Mouse (Mus musculus): ENCODE results near the gene Kcnk10. TPM values are rescaled to one million over a fixed set of nuclear protein-coding genes. Genes with fewer than 3 reads are reported as not detected.

Kcnk10 gene
- polyA plus RNA-seq, 1 experiment = 0.01 TPM

DNA sequence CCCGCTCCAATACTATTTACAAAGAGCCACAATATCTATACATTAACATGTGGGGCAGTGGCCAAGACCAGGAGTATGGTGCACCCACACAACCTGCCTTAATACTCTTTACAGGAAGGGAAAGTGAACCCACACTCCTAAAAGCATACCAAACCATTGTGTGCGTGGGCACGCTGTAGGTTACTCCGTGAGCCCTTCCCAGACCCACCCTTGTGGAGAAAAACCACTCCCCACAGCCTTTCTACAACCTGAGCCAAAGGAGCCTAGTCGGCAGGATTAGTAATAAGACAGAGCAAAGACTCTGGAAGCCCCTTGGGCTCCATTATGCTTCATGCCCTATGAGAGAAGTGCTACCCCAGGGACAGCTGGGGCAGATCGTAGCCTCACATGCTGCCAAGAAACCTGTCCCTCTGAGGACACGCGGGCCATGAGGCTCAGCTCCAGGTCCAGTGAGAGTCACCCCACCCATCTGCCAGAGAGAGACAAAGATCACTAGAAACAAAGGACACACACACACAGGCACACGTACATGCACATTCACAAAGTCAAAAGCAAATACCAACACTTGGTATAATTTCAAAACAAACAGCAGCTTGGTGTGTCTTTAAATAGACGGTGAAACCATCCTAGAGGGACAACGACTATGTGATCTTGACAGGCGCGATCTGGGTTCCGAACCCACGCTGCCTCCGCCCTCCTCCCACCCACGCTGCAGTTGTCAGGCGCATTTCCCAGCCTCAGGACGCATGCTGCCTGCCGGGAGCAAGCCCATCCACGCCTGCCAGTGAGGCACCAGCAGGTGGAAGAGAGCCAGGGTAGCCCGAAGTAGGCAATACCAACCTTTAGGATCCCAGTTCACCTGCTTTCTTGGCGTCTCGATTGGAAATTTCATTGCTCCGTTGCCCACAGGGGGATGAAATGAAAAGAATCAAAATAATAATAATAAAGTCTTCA is 4.5 kb downstream of the Kcnk10 start:
- 19% methylated on average over 25 of the region's 25 CpGs for WGBS
- no peak for DNase-seq
- Histone ChIP-seq H3K4me3 (replicated peaks; ENCODE audit: extremely low read depth, low read depth, low read length) (no peak overlapping the region), H3K4me1 (ENCODE audit: control insufficient read depth, insufficient read depth, low read length) (no peaks in the 10 kb centered on the region)
- no peak for TF ChIP-seq CTCF (IDR thresholded peaks at IDR 0.05; ENCODE audit: insufficient read depth, low read length)

GRCm38 (mm10) chr12:98571896-98572680 is 6.0 kb downstream of the Kcnk10 start:
- DNase-seq = no peak
- no peak for TF ChIP-seq CTCF (IDR thresholded peaks at IDR 0.05; ENCODE audit: insufficient read depth, low read length)
- TF ChIP-seq POLR2A (IDR thresholded peaks at IDR 0.05; ENCODE audit: borderline replicate concordance, extremely low read depth, low read depth, low read length) = no peak

GRCm38 (mm10) chr12:98569380-98569779 is 8.7 kb downstream of the Kcnk10 start:
- H3K4me1 ChIP-seq (ENCODE audit: control insufficient read depth, insufficient read depth, low read length) = no peaks in the 10 kb centered on the region
- H3K4me3 ChIP-seq (replicated peaks; ENCODE audit: extremely low read depth, low read depth, low read length) = no peak overlapping the region
- no peak for TF ChIP-seq POLR2A (IDR thresholded peaks at IDR 0.05; ENCODE audit: borderline replicate concordance, extremely low read depth, low read depth, low read length)
- TF ChIP-seq CTCF (IDR thresholded peaks at IDR 0.05; ENCODE audit: insufficient read depth, low read length) = no peak
- WGBS = 49% methylated on average over 6 of the region's 6 CpGs
- no peak for DNase-seq

More at GRCm38 (mm10) chr12:98571896-98572680, 6.0 kb downstream of the Kcnk10 start:
- 42% methylated on average over 8 of the region's 8 CpGs for WGBS
- Histone ChIP-seq H3K4me3 (replicated peaks; ENCODE audit: extremely low read depth, low read depth, low read length) (no peak overlapping the region), H3K4me1 (ENCODE audit: control insufficient read depth, insufficient read depth, low read length) (no peaks in the 10 kb centered on the region)

DNA sequence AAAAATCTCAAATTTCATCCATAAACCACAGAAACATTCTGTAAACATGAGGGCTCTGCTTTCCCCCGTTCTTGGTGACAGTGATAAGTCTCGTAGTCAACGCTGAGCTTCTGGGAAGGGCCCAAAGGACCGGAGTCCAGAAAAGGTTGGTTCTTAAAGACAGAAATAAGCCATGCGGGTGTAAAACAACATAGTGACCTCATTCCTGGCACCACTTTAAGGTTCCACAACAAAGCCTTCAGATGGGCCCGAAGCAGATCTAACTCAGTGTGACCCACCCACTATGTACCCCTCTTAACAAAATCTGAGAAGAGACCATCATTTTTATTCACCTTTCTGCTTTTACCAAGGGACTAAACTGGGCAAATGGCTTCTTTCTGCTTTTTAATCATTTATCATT is 10.2 kb downstream of the Kcnk10 start:
- no peaks in the 10 kb centered on the region for H3K4me1 ChIP-seq (ENCODE audit: control insufficient read depth, insufficient read depth, low read length)
- 72% methylated on average over 6 of the region's 6 CpGs for WGBS
- TF ChIP-seq CTCF (IDR thresholded peaks at IDR 0.05; ENCODE audit: insufficient read depth, low read length) (no peak), POLR2A (IDR thresholded peaks at IDR 0.05; ENCODE audit: borderline replicate concordance, extremely low read depth, low read depth, low read length) (no peak)
- DNase-seq = no peak
- H3K4me3 ChIP-seq (replicated peaks; ENCODE audit: extremely low read depth, low read depth, low read length) = no peak overlapping the region

- TF ChIP-seq POLR2A (IDR thresholded peaks at IDR 0.05; ENCODE audit: borderline replicate concordance, extremely low read depth, low read depth, low read length) (no peak), CTCF (IDR thresholded peaks at IDR 0.05; ENCODE audit: insufficient read depth, low read length) (no peak)
- DNase-seq = no peak
- Histone ChIP-seq H3K4me1 (ENCODE audit: control insufficient read depth, insufficient read depth, low read length) (no peaks in the 10 kb centered on the region), H3K4me3 (replicated peaks; ENCODE audit: extremely low read depth, low read depth, low read length) (no peak overlapping the region)
- 85% methylated on average over 3 of the region's 3 CpGs for WGBS
Observed at GRCm38 (mm10) chr12:98564383-98564782, 13.7 kb downstream of the Kcnk10 start.

DNA sequence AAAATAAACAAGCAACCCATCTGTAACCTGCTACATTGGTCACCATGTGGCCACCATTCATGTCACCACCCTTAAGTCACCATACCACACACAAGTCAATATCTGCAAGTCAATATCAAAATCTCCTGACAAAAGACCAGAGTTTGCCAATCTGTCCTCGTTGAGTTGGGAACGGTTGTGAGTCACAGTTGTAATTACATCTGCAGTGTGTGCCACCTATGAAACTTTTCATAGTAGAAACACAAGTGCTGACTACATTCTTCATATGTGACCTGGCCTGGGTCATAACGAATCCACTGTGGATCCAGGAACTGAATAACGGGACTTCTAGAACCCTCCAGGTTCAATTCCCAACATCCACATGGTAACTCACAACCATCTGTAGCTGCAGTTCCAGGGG is 14.8 kb downstream of the Kcnk10 start:
- no peak for TF ChIP-seq CTCF (IDR thresholded peaks at IDR 0.05; ENCODE audit: insufficient read depth, low read length)
- no peak for TF ChIP-seq POLR2A (IDR thresholded peaks at IDR 0.05; ENCODE audit: borderline replicate concordance, extremely low read depth, low read depth, low read length)
- no peaks in the 10 kb centered on the region for H3K4me1 ChIP-seq (ENCODE audit: control insufficient read depth, insufficient read depth, low read length)
- no peak for DNase-seq
- H3K4me3 ChIP-seq (replicated peaks; ENCODE audit: extremely low read depth, low read depth, low read length) = no peak overlapping the region
- WGBS = 79% methylated on average over 4 of the region's 4 CpGs

DNA sequence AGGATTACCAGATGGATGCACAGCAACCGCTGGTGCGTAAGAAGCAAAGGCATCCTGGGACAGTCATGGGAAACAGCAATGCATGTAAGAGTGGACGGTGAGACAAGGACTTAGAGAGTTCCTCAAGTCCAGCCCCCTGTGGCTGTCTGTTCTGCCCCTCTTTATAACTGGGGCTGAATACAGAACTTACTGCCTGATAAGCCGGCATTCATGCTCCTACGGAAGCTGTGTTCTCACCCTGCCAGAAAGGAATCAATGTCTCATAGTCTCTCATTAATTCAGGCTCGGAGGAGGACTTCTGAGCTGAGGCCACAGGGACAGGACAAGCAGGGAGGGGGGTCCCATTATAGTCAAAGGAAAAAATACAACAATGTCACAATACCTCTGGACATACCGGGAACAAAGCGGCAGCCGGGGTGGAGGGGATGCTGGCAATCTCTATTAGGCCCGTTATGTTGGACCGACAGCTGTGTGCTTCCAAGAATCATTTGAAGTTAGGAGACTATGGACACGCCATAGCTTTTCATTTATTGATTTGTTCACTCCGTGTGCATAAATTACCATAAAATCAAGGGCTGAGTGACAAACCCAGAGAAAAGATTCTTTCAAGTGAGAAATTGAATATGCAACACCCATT is 15.7 kb downstream of the Kcnk10 start:
- Histone ChIP-seq H3K4me1 (ENCODE audit: control insufficient read depth, insufficient read depth, low read length) (no peaks in the 10 kb centered on the region), H3K4me3 (replicated peaks; ENCODE audit: extremely low read depth, low read depth, low read length) (no peak overlapping the region)
- no peak for DNase-seq
- WGBS = 88% methylated on average over 13 of the region's 13 CpGs
- no peak for TF ChIP-seq CTCF (IDR thresholded peaks at IDR 0.05; ENCODE audit: insufficient read depth, low read length)
- TF ChIP-seq POLR2A (IDR thresholded peaks at IDR 0.05; ENCODE audit: borderline replicate concordance, extremely low read depth, low read depth, low read length) = no peak

- no peak for TF ChIP-seq POLR2A (IDR thresholded peaks at IDR 0.05; ENCODE audit: borderline replicate concordance, extremely low read depth, low read depth, low read length)
- no peak for DNase-seq
- 56% methylated on average over 3 of the region's 3 CpGs for WGBS
- H3K4me1 ChIP-seq (ENCODE audit: control insufficient read depth, insufficient read depth, low read length) = no peaks in the 10 kb centered on the region
- no peak overlapping the region for H3K4me3 ChIP-seq (replicated peaks; ENCODE audit: extremely low read depth, low read depth, low read length)
Observed at GRCm38 (mm10) chr12:98560038-98560437, 18.1 kb downstream of the Kcnk10 start.

DNA sequence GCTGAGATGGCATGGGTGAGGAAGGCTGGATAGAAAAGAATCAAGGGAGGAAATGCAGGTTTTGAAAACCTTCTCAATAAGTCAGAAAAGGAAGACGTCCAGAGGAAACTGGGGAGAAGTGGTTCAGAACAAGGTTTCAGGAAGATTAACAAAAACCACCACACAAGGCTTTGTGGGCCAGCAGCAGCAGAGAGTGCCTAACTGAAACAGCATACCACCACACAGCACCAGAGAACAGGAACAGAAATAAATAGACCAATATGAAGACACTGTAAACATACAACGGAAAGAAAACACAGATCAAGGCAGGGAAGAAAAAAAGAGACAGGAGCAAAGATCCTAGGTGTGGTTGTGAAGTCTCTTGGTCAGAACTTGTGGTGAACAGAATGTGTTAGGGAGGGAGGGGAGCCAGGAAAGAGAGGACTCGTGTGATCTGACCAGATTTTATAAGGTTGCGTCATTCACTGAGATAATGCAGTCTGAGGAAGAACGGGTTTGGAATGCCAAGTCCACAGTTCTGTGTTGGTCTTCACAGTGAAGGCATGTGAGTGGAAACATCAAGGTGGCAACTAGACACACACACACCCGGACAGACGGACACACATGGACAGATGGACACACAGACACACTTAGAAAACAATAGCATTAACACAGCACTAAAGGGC is 21.0 kb downstream of the Kcnk10 start:
- DNase-seq = no peak
- TF ChIP-seq POLR2A (IDR thresholded peaks at IDR 0.05; ENCODE audit: borderline replicate concordance, extremely low read depth, low read depth, low read length) (no peak), CTCF (IDR thresholded peaks at IDR 0.05; ENCODE audit: insufficient read depth, low read length) (no peak)
- 62% methylated on average over 7 of the region's 7 CpGs for WGBS
- Histone ChIP-seq H3K4me1 (ENCODE audit: control insufficient read depth, insufficient read depth, low read length) (no peaks in the 10 kb centered on the region), H3K4me3 (replicated peaks; ENCODE audit: extremely low read depth, low read depth, low read length) (no peak overlapping the region)

Data from lung, adult 2 months (tissue).